Mouse (Mus musculus) MEL (cell line): ENCODE results near the gene Selenon. TPM values are rescaled to one million over a fixed set of nuclear protein-coding genes. Genes with fewer than 3 reads are reported as not detected.

ENCODE experiments used
- DNase-seq: peaks from one replicate; pipeline ENCODE4 v3.0.0; 2011; ENCODE audit warnings: low read depth, low spot score
- H3K27ac ChIP-seq: 2 replicates; pipeline ENCODE4 v1.5.1; 2012; ENCODE audit warnings: low read depth, mild to moderate bottlenecking, control low read depth, low read length, moderate library complexity; ENCODE audit not compliant: control insufficient read depth
- H3K27me3 ChIP-seq, 2 experiments: fragments of 150-350 bp in 1 of 2; sonication (generic) in 1 of 2; 2 replicates each; pipeline ENCODE4 v1.6.1; 2012; ENCODE audit warnings: low read length in 2 of 2, mild to moderate bottlenecking in 2 of 2, improper control_type of control experiment in 1 of 2, moderate library complexity in 1 of 2; ENCODE audit not compliant: insufficient read depth in 2 of 2, control insufficient read depth in 1 of 2
- H3K36me3 ChIP-seq, 2 experiments: 2 replicates each; pipeline ENCODE4 v1.6.1; 2012 to 2014; ENCODE audit warnings: low read length in 2 of 2, improper control_type of control experiment in 1 of 2, inconsistent platforms in 1 of 2, mild to moderate bottlenecking in 1 of 2; ENCODE audit not compliant: insufficient read depth in 2 of 2, control insufficient read depth in 1 of 2
- H3K4me1 ChIP-seq, 2 experiments: fragments of 150-350 bp in 1 of 2; sonication (generic) in 1 of 2; 2 replicates each; pipeline ENCODE4 v1.6.1; 2012; ENCODE audit warnings: low read length in 2 of 2, improper control_type of control experiment in 1 of 2, mild to moderate bottlenecking in 1 of 2; ENCODE audit not compliant: insufficient read depth in 2 of 2, control insufficient read depth in 1 of 2
- H3K4me3 ChIP-seq, 2 experiments: fragments of 150-350 bp in 1 of 2; sonication (generic) in 1 of 2; 2 replicates each; pipeline ENCODE4 v1.5.1; 2012; ENCODE audit warnings: low read depth in 2 of 2, low read length in 2 of 2, mild to moderate bottlenecking in 2 of 2, moderate library complexity in 2 of 2, control low read depth in 1 of 2, improper control_type of control experiment in 1 of 2; ENCODE audit not compliant: control insufficient read depth in 1 of 2, insufficient read depth in 1 of 2
- H3K79me2 ChIP-seq: 2 replicates; pipeline ENCODE4 v1.6.1; 2012; ENCODE audit warnings: mild to moderate bottlenecking, low read length, moderate library complexity; ENCODE audit not compliant: control insufficient read depth, poor library complexity, insufficient read depth
- H3K9ac ChIP-seq: 2 replicates; pipeline ENCODE4 v1.6.1; 2012; ENCODE audit warnings: low read depth, mild to moderate bottlenecking, control low read depth, low read length, moderate library complexity; ENCODE audit not compliant: control insufficient read depth, poor library complexity, severe bottlenecking
- H3K9me3 ChIP-seq: fragments of 150-350 bp; sonication (generic); replicated peaks from 2 replicates; pipeline ENCODE4 v1.6.1; 2012; ENCODE audit warnings: mild to moderate bottlenecking, low read length, improper control_type of control experiment, moderate library complexity; ENCODE audit not compliant: insufficient read depth
- CHD1 ChIP-seq: IDR thresholded peaks from 2 replicates; pipeline ENCODE4 v1.6.1; 2012; ENCODE audit warnings: low read depth, mild to moderate bottlenecking, inconsistent platforms, low read length, improper control_type of control experiment
- CTCF ChIP-seq, 3 experiments: IDR thresholded peaks in 2 of 3; conservative IDR thresholded peaks in 1 of 3; 2 replicates each; pipeline ENCODE4 v1.5.1; 2011 to 2012; ENCODE audit warnings: low read length in 3 of 3, low read depth in 2 of 3, mild to moderate bottlenecking in 2 of 3, improper control_type of control experiment in 1 of 3, inconsistent platforms in 1 of 3, mixed read lengths in 1 of 3, moderate library complexity in 1 of 3; ENCODE audit not compliant: control insufficient read depth in 1 of 3, insufficient read depth in 1 of 3, poor library complexity in 1 of 3, severe bottlenecking in 1 of 3
- E2F4 ChIP-seq: IDR thresholded peaks from 2 replicates; pipeline ENCODE4 v1.6.1; 2011; ENCODE audit warnings: low read depth, low read length, improper control_type of control experiment, borderline replicate concordance
- ELF1 ChIP-seq: IDR thresholded peaks from 2 replicates; pipeline ENCODE4 v1.6.1; 2014; ENCODE audit warnings: low read depth, mild to moderate bottlenecking, inconsistent platforms, low read length, improper control_type of control experiment, moderate library complexity
- EP300 ChIP-seq, 2 experiments: IDR thresholded peaks; 2 replicates each; pipeline ENCODE4 v1.6.1; 2011; ENCODE audit warnings: improper control_type of control experiment in 2 of 2, low read length in 2 of 2, low read depth in 1 of 2, mild to moderate bottlenecking in 1 of 2
- GABPA ChIP-seq: IDR thresholded peaks from 2 replicates; pipeline ENCODE4 v1.6.1; 2012; ENCODE audit warnings: low read depth, mild to moderate bottlenecking, inconsistent platforms, low read length, improper control_type of control experiment, moderate library complexity
- HCFC1 ChIP-seq: IDR thresholded peaks from 2 replicates; pipeline ENCODE4 v1.6.1; 2012; ENCODE audit warnings: low read depth, mild to moderate bottlenecking, inconsistent platforms, low read length, improper control_type of control experiment, moderate library complexity
- JUND ChIP-seq: IDR thresholded peaks from 2 replicates; pipeline ENCODE4 v1.6.1; 2011; ENCODE audit warnings: low read depth, mild to moderate bottlenecking, improper control_type of control experiment, low read length
- MAX ChIP-seq: IDR thresholded peaks from 2 replicates; pipeline ENCODE4 v1.6.1; 2011; ENCODE audit warnings: low read length, improper control_type of control experiment
- MAZ ChIP-seq: IDR thresholded peaks from 2 replicates; pipeline ENCODE4 v1.6.1; 2012; ENCODE audit warnings: low read depth, mild to moderate bottlenecking, inconsistent platforms, low read length, improper control_type of control experiment
- MYB ChIP-seq: IDR thresholded peaks from 2 replicates; pipeline ENCODE4 v1.6.1; 2011; ENCODE audit warnings: mild to moderate bottlenecking, low read depth, low read length, improper control_type of control experiment
- MYC ChIP-seq: IDR thresholded peaks from 2 replicates; pipeline ENCODE4 v1.6.1; 2011; ENCODE audit warnings: low read depth, mild to moderate bottlenecking, low read length, improper control_type of control experiment, moderate library complexity
- POLR2A ChIP-seq, 2 experiments: IDR thresholded peaks; 2 replicates each; pipeline ENCODE4 v1.6.1; 2011 to 2012; ENCODE audit warnings: low read length in 2 of 2, mild to moderate bottlenecking in 2 of 2, control low read depth in 1 of 2, improper control_type of control experiment in 1 of 2, low read depth in 1 of 2, moderate library complexity in 1 of 2; ENCODE audit not compliant: control insufficient read depth in 1 of 2, insufficient read depth in 1 of 2, poor library complexity in 1 of 2
- POLR2AphosphoS5 ChIP-seq: IDR thresholded peaks from 2 replicates; pipeline ENCODE4 v1.6.1; 2012; ENCODE audit warnings: low read depth, borderline replicate concordance, mild to moderate bottlenecking, inconsistent platforms, low read length, moderate library complexity, mixed read lengths
- RAD21 ChIP-seq: IDR thresholded peaks from 2 replicates; pipeline ENCODE4 v1.6.1; 2011; ENCODE audit warnings: mild to moderate bottlenecking, low read depth, low read length, improper control_type of control experiment
- RCOR1 ChIP-seq: IDR thresholded peaks from 2 replicates; pipeline ENCODE4 v1.6.1; 2012; ENCODE audit warnings: low read depth, mild to moderate bottlenecking, inconsistent platforms, low read length, improper control_type of control experiment
- SIN3A ChIP-seq: IDR thresholded peaks from 2 replicates; pipeline ENCODE4 v1.6.1; 2012; ENCODE audit warnings: low read length, improper control_type of control experiment, inconsistent platforms
- SMC3 ChIP-seq: IDR thresholded peaks from 2 replicates; pipeline ENCODE4 v1.6.1; 2011; ENCODE audit warnings: low read depth, low read length, improper control_type of control experiment
- TCF12 ChIP-seq: IDR thresholded peaks from 2 replicates; pipeline ENCODE4 v1.6.1; 2014; ENCODE audit warnings: low read depth, mild to moderate bottlenecking, inconsistent platforms, low read length, improper control_type of control experiment, moderate library complexity
- UBTF ChIP-seq: IDR thresholded peaks from 2 replicates; pipeline ENCODE4 v1.6.1; 2012; ENCODE audit warnings: low read depth, mild to moderate bottlenecking, inconsistent platforms, low read length, improper control_type of control experiment, moderate library complexity, borderline replicate concordance; ENCODE audit not compliant: insufficient read depth
- USF1 ChIP-seq: IDR thresholded peaks from 2 replicates; pipeline ENCODE4 v1.6.1; 2014; ENCODE audit warnings: low read depth, mild to moderate bottlenecking, inconsistent platforms, low read length, improper control_type of control experiment, moderate library complexity
- ZC3H11A ChIP-seq: IDR thresholded peaks from 2 replicates; pipeline ENCODE4 v1.6.1; 2012; ENCODE audit warnings: low read depth, mild to moderate bottlenecking, inconsistent platforms, low read length, improper control_type of control experiment
- ZKSCAN1 ChIP-seq: IDR thresholded peaks from 2 replicates; pipeline ENCODE4 v1.6.1; 2012; ENCODE audit warnings: low read depth, mild to moderate bottlenecking, inconsistent platforms, low read length, improper control_type of control experiment, moderate library complexity
- ZMIZ1 ChIP-seq: IDR thresholded peaks from 2 replicates; pipeline ENCODE4 v1.6.1; 2012; ENCODE audit warnings: low read depth, mild to moderate bottlenecking, inconsistent platforms, low read length, improper control_type of control experiment, moderate library complexity
- ZNF384 ChIP-seq: IDR thresholded peaks from 2 replicates; pipeline ENCODE4 v1.6.1; 2012; ENCODE audit warnings: low read depth, mild to moderate bottlenecking, inconsistent platforms, low read length, improper control_type of control experiment
- polyA plus RNA-seq, 2 experiments: library from polyadenylated mRNA; stranded (reverse) in 1 of 2; unstranded in 1 of 2; fragments of >175 nt in 1 of 2; fragments of >200 nt in 1 of 2; gene quantifications; 2 replicates each; pipeline versions ENCODE4 v1.2.1 to v1.2.4; 2012; ENCODE audit warnings: low replicate concordance in 2 of 2, low read depth in 1 of 2; ENCODE audit not compliant: insufficient read length in 2 of 2, insufficient read depth in 1 of 2, missing spikeins in 1 of 2
- total RNA-seq: library from RNA; depleted of rRNA; stranded (reverse); fragments of 300-350 nt; gene quantifications from 2 replicates; pipeline ENCODE4 v1.2.3, GENCODE M21; 2012

Gene Selenon
- total and polyA plus RNA-seq, 3 experiments, result 2.9 to 16.3 TPM; not detected in 1

DNA sequence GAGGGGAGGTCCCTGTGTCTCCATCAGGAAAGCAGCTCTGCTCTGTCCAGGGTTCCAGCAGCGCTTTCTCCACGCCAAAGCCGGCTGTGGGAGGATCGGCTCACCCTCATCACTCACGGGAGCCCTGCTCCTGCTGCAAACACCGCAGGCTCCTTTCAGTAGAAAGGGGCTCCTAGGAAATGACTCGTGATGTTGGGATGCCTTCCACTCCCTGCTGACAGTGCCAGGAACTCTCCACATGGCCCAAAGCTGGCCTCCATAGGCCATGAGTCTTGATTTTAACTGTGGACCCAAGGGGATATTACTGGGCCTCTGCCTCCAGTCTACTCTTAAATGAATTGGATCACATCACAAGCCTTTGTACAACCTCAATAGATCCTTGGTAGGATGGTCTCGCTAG is 17.9 kb upstream of the Selenon start:
- no peak overlapping the region for H3K4me3 ChIP-seq
- DNase-seq, result no peak
- no peak overlapping the region for H3K27ac ChIP-seq
- no peaks in the 10 kb centered on the region for H3K4me1 ChIP-seq
- TF ChIP-seq CHD1, result no peak
- no peak for TF ChIP-seq E2F4
- no peak for TF ChIP-seq EP300 (IDR thresholded peaks at IDR 0.05; ENCODE audit: low read depth in 1 of 2, low read length in 2 of 2)
- TF ChIP-seq MYC, result no peak
- no peak for TF ChIP-seq TCF12
- no peak for TF ChIP-seq POLR2AphosphoS5
- no peak for TF ChIP-seq ZC3H11A
- no peak for TF ChIP-seq UBTF
- TF ChIP-seq ZNF384, result no peak
- no peak for TF ChIP-seq MAZ
- no peak for TF ChIP-seq ZMIZ1
- TF ChIP-seq MAX, result no peak
- TF ChIP-seq HCFC1, result no peak
- TF ChIP-seq GABPA, result no peak
- TF ChIP-seq POLR2A (IDR thresholded peaks at IDR 0.05; ENCODE audit: control insufficient read depth in 1 of 2, insufficient read depth in 1 of 2, low read depth in 1 of 2, low read length in 2 of 2, poor library complexity in 1 of 2), result no peak
- TF ChIP-seq ELF1, result no peak
- TF ChIP-seq RCOR1, result no peak
- TF ChIP-seq USF1, result no peak
- no peak for TF ChIP-seq ZKSCAN1
- TF ChIP-seq MYB, result no peak
- H3K9ac ChIP-seq, result no peak overlapping the region
- no peaks in the 10 kb centered on the region for H3K79me2 ChIP-seq
- H3K27me3 ChIP-seq, result no peaks in the 10 kb centered on the region
- no peaks in the 10 kb centered on the region for H3K36me3 ChIP-seq
- no peaks in the 10 kb centered on the region for H3K9me3 ChIP-seq

DNA sequence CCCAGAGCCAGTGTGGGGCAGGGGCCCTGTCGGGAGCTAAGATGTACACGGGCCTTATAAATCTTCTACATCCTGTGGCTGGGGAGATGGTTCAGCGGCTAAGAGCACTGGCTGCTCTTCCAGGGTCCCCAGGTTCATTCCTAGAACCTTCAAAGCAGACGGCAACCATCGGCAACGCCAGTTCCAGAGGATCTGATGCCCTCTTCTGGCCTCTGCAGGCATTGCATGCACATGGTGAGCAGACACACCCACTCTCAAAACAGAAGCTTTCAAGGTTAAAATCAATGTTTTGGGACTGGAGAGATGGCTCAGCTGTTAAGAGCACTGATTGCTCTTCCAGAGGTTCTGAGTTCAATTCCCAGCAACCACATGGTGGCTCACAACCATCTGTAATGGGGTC is 17.2 kb upstream of the Selenon start:
- H3K9ac ChIP-seq, result no peak overlapping the region
- TF ChIP-seq CTCF (IDR thresholded peaks at IDR 0.05 in 2 of 3, conservative IDR thresholded peaks at IDR 0.05 in 1 of 3; ENCODE audit: control insufficient read depth in 1 of 3, insufficient read depth in 1 of 3, low read depth in 2 of 3, low read length in 3 of 3, poor library complexity in 1 of 3, severe bottlenecking in 1 of 3) (peak; percentile 65 to 77 (median 69)), JUND (no peak), ZNF384 (no peak), RAD21 (peak; percentile 47), SMC3 (peak; percentile 63), CHD1 (no peak), ZKSCAN1 (no peak), ZC3H11A (peak; percentile 42; the same call in 1 of the 2 replicates), SIN3A (no peak), USF1 (no peak)
- TF ChIP-seq, all 39 proteins: peak for 4
- no peaks in the 10 kb centered on the region for H3K9me3 ChIP-seq
- H3K27me3 ChIP-seq, result no peaks in the 10 kb centered on the region
- no peak overlapping the region for H3K27ac ChIP-seq
- H3K79me2 ChIP-seq, result no peaks in the 10 kb centered on the region
- no peaks in the 10 kb centered on the region for H3K4me1 ChIP-seq
- peak; percentile 43 for DNase-seq
- H3K4me3 ChIP-seq, result no peak overlapping the region
- no peaks in the 10 kb centered on the region for H3K36me3 ChIP-seq
